Mouse (Mus musculus): ENCODE measurements around the gene Gm2030. TPM values are rescaled to one million over a fixed set of nuclear protein-coding genes. Genes with fewer than 3 reads are reported as not detected.
"Not testable (repeated sequence)": the region's sequence is repeated elsewhere in the genome, so short reads cannot be mapped to it uniquely, and the experiment has no call there.

The Gm2030 gene
- not detected in 2 replicates for polyA plus RNA-seq (2015; fragmentation: Nextera tagmentation; extraction: Ambion mirVana)

DNA sequence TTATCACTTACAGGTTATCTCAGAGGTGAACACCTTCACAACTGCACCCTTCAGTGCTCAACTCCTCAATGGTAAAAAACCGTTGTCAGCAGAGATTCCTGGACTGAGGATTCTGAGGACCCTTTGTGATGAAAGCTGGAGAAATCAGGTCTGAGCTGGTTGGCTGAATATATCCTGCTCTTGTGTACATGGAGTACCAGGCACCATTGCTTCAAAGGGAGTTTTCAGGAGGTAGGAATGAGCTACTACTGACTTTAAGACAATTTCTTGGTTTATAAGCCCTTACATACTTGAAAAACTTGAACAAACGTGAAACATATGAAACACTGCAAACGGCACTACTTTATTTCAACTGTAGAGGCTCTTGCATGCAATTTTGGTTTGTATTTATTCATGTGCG is at the start of gene Gm2030:
TSS of gene Gm2030 (minus strand) at position 101 of the 400 bp plus-strand sequence.
- not testable (repeated sequence) for ATAC-seq (ENCODE audit: insufficient read depth, low FRiP score, low read depth); H3K9ac ChIP-seq; H3K4me1 ChIP-seq; H3K4me2 ChIP-seq; H3K27ac ChIP-seq; H3K9me3 ChIP-seq; H3K4me3 ChIP-seq (replicated peaks); H3K36me3 ChIP-seq; H3K27me3 ChIP-seq (replicated peaks)
- WGBS = 68% methylated on average over 4 of the region's 4 CpGs

Other genes starting within 250 kb of the Gm2030 start
- not detected in 2 replicates for gene Gm2012, start 78.7 kb downstream of the Gm2030 start, polyA plus RNA-seq (2015; fragmentation: Nextera tagmentation; extraction: Ambion mirVana)
- not detected in 2 replicates for gene Slx, start 235.5 kb upstream of the Gm2030 start, polyA plus RNA-seq (2015; fragmentation: Nextera tagmentation; extraction: Ambion mirVana)

Measured in stomach, embryonic 15.5 days (tissue).